Mouse (Mus musculus) CH12.LX (cell line): ENCODE results near the gene Ankrd22. TPM values are rescaled to one million over a fixed set of nuclear protein-coding genes. Genes with fewer than 3 reads are reported as not detected.
A peak's percentile ranks its signal among the peaks of the same experiment; 100 is the strongest.

Source experiments
- DNase-seq: peaks from one replicate; pipeline ENCODE4 v3.0.0-alpha.2; 2013; ENCODE audit errors: extremely low read depth
- H3K27ac ChIP-seq: 2 replicates; pipeline ENCODE4 v1.5.1; 2012; ENCODE audit warnings: low read depth, mild to moderate bottlenecking, control low read depth, moderate library complexity; ENCODE audit not compliant: insufficient read depth
- H3K27me3 ChIP-seq: replicated peaks from 2 replicates; pipeline ENCODE3; 2012; ENCODE audit warnings: inconsistent platforms
- H3K36me3 ChIP-seq, 2 experiments: replicated peaks in 1 of 2; 2 replicates each; pipeline versions ENCODE3 to v1.6.1; 2012; ENCODE audit warnings: inconsistent platforms in 1 of 2, low read length in 1 of 2, mild to moderate bottlenecking in 1 of 2, mixed read lengths in 1 of 2, moderate library complexity in 1 of 2; ENCODE audit not compliant: control insufficient read depth in 1 of 2, insufficient read depth in 1 of 2
- H3K4me1 ChIP-seq, 2 experiments: 2 replicates each; pipeline ENCODE4 v1.6.1; 2012; ENCODE audit warnings: inconsistent platforms in 1 of 2, moderate library complexity in 1 of 2; ENCODE audit not compliant: insufficient read depth in 2 of 2, control insufficient read depth in 1 of 2
- H3K4me2 ChIP-seq: 2 replicates; pipeline ENCODE4 v1.6.1; 2012; ENCODE audit warnings: low read depth, mild to moderate bottlenecking, control low read depth; ENCODE audit not compliant: poor library complexity, insufficient read depth, severe bottlenecking
- H3K4me3 ChIP-seq, 3 experiments: fragments of 150-350 bp in 1 of 3; sonication (generic) in 1 of 3; replicated peaks in 1 of 3; 2 replicates each; pipeline versions ENCODE3 to v1.5.1; 2011 to 2012; ENCODE audit warnings: low read depth in 2 of 3, low read length in 2 of 3, mild to moderate bottlenecking in 2 of 3, moderate library complexity in 2 of 3, control low read depth in 1 of 3, improper control_type of control experiment in 1 of 3, inconsistent platforms in 1 of 3, mixed read lengths in 1 of 3; ENCODE audit not compliant: poor library complexity in 1 of 3
- H3K79me2 ChIP-seq: replicated peaks from 2 replicates; pipeline ENCODE4 v1.6.1; 2012; ENCODE audit warnings: mild to moderate bottlenecking, moderate library complexity; ENCODE audit not compliant: control insufficient read depth, poor library complexity, insufficient read depth, severe bottlenecking; ENCODE audit errors: extremely low read depth
- H3K9ac ChIP-seq: 2 replicates; pipeline ENCODE4 v1.6.1; 2012; ENCODE audit warnings: low read depth, mild to moderate bottlenecking, control low read depth, moderate library complexity; ENCODE audit not compliant: insufficient read depth
- H3K9me3 ChIP-seq: replicated peaks from 2 replicates; pipeline ENCODE3; 2012; ENCODE audit warnings: low read length, inconsistent platforms, mixed read lengths
- EP300 ChIP-seq: IDR thresholded peaks from 2 replicates; pipeline ENCODE4 v1.6.1; 2011; ENCODE audit warnings: low read length, improper control_type of control experiment
- ETS1 ChIP-seq: conservative IDR thresholded peaks from 2 replicates; pipeline ENCODE4 v1.6.1; 2012; ENCODE audit warnings: low read depth, mild to moderate bottlenecking, inconsistent platforms, low read length, improper control_type of control experiment, moderate library complexity
- HCFC1 ChIP-seq: IDR thresholded peaks from 2 replicates; pipeline ENCODE4 v1.6.1; 2012; ENCODE audit warnings: low read depth, mild to moderate bottlenecking, inconsistent platforms, low read length, improper control_type of control experiment
- JUN ChIP-seq: IDR thresholded peaks from 2 replicates; pipeline ENCODE4 v1.6.1; 2011; ENCODE audit warnings: low read depth, mild to moderate bottlenecking, low read length, improper control_type of control experiment, moderate library complexity; ENCODE audit not compliant: insufficient read depth
- JUND ChIP-seq: conservative IDR thresholded peaks from 2 replicates; pipeline ENCODE4 v1.6.1; 2011; ENCODE audit warnings: low read depth, low read length, improper control_type of control experiment
- MAX ChIP-seq: IDR thresholded peaks from 2 replicates; pipeline ENCODE4 v1.6.1; 2011; ENCODE audit warnings: low read length, improper control_type of control experiment
- MYC ChIP-seq: IDR thresholded peaks from 2 replicates; pipeline ENCODE4 v1.6.1; 2011; ENCODE audit warnings: low read depth, mild to moderate bottlenecking, improper control_type of control experiment, low read length
- NELFE ChIP-seq: IDR thresholded peaks from 2 replicates; pipeline ENCODE4 v1.6.1; 2011; ENCODE audit warnings: low read depth, low read length, improper control_type of control experiment
- NRF1 ChIP-seq: IDR thresholded peaks from 2 replicates; pipeline ENCODE4 v1.6.1; 2014; ENCODE audit warnings: low read depth, mild to moderate bottlenecking, inconsistent platforms, low read length, improper control_type of control experiment, moderate library complexity
- POLR2A ChIP-seq: IDR thresholded peaks from 2 replicates; pipeline ENCODE4 v1.6.1; 2011; ENCODE audit warnings: low read depth, mild to moderate bottlenecking, improper control_type of control experiment, low read length
- RCOR1 ChIP-seq: conservative IDR thresholded peaks from 2 replicates; pipeline ENCODE4 v1.6.1; 2012; ENCODE audit warnings: low read depth, mild to moderate bottlenecking, inconsistent platforms, low read length, improper control_type of control experiment
- SIN3A ChIP-seq: IDR thresholded peaks from 2 replicates; pipeline ENCODE4 v1.6.1; 2012; ENCODE audit warnings: low read length, improper control_type of control experiment, inconsistent platforms
- TBP ChIP-seq: conservative IDR thresholded peaks from 2 replicates; pipeline ENCODE4 v1.6.1; 2011; ENCODE audit warnings: low read depth, low read length, improper control_type of control experiment
- ZC3H11A ChIP-seq: IDR thresholded peaks from 2 replicates; pipeline ENCODE4 v1.6.1; 2012; ENCODE audit warnings: low read depth, mild to moderate bottlenecking, inconsistent platforms, low read length, improper control_type of control experiment
- ZKSCAN1 ChIP-seq: IDR thresholded peaks from 2 replicates; pipeline ENCODE4 v1.6.1; 2012; ENCODE audit warnings: low read depth, inconsistent platforms, low read length, improper control_type of control experiment, borderline replicate concordance
- dilution Hi-C: fragments of 300-500 bp; cut with MboI; formaldehyde crosslinking; loops from 2 replicates; pipeline ENCODE4 v1.14.3; 2020; ENCODE audit warnings: low sequenced_read_pairs; ENCODE audit not compliant: extremely low pct_unique_long_range_greater_than_20kb, extremely low pct_ligation_motif_present
- in situ Hi-C: fragments of 300-500 bp; cut with MboI; formaldehyde crosslinking; loops from 3 replicates; pipeline ENCODE4 v1.14.3; 2019; ENCODE audit warnings: low sequenced_read_pairs, low pct_ligation_motif_present, low pct_unique_long_range_greater_than_20kb, mixed read lengths
- polyA plus RNA-seq: library from polyadenylated mRNA; unstranded; fragments of >175 nt; gene quantifications from 2 replicates; pipeline ENCODE4 v1.2.1, GENCODE M21; 2012; ENCODE audit warnings: low read depth; ENCODE audit not compliant: insufficient read length
- total RNA-seq, 2 experiments: library from RNA; depleted of rRNA; stranded (reverse); fragments of 300-350 nt in 1 of 2; fragments of >200 nt in 1 of 2; gene quantifications; 2 replicates each; pipeline ENCODE4 v1.2.3; 2012 to 2014

The Ankrd22 gene
- total and polyA plus RNA-seq, 3 experiments: not detected

- H3K27me3 ChIP-seq: no peaks in the 10 kb centered on the region
- H3K9me3 ChIP-seq: no peaks in the 10 kb centered on the region
- peak; percentile 46 for DNase-seq
- H3K79me2 ChIP-seq: no peaks in the 10 kb centered on the region
- no peak overlapping the region for H3K4me3 ChIP-seq
- dilution Hi-C loops: no loop called here
- TF ChIP-seq ZC3H11A (no peak), JUN (peak; percentile 45; the same call in 1 of the 2 replicates), JUND (peak; percentile 24; the same call in 1 of the 2 replicates), EP300 (peak; percentile 57; the same call in 1 of the 2 replicates)
- H3K27ac ChIP-seq: no peak overlapping the region
- no peak overlapping the region for H3K9ac ChIP-seq
- H3K4me2 ChIP-seq: peak overlapping the region; percentile 78
- H3K36me3 ChIP-seq: no peaks in the 10 kb centered on the region
- in situ Hi-C loops: no loop called here
- peaks cover 4 to 21% of the 10 kb centered on the region in 2 experiments; a peak in 2 of 4 replicates for H3K4me1 ChIP-seq
Observed at GRCm38 (mm10) chr19:34148421-34148820, 17.4 kb downstream of the Ankrd22 start.

- no peak for DNase-seq
- in situ Hi-C loops: no loop called here
- Histone ChIP-seq H3K4me2 (no peak overlapping the region), H3K9ac (no peak overlapping the region), H3K36me3 (no peaks in the 10 kb centered on the region), H3K9me3 (no peaks in the 10 kb centered on the region), H3K4me3 (no peak overlapping the region), H3K27me3 (no peaks in the 10 kb centered on the region), H3K4me1 (no peaks in the 10 kb centered on the region), H3K79me2 (no peaks in the 10 kb centered on the region), H3K27ac (no peak overlapping the region)
- dilution Hi-C loops: no loop called here
- TF ChIP-seq MYC (no peak), MAX (no peak), HCFC1 (no peak), JUND (no peak), RCOR1 (no peak), NELFE (no peak), SIN3A (no peak), NRF1 (no peak), ZKSCAN1 (no peak), ETS1 (no peak), TBP (no peak), POLR2A (no peak)
Observed at GRCm38 (mm10) chr19:34139431-34140046, 26.3 kb downstream of the Ankrd22 start.
